Mouse (Mus musculus) stomach, postnatal 0 days (tissue): ENCODE data around the gene Myog. TPM values are rescaled to one million over a fixed set of nuclear protein-coding genes. Genes with fewer than 3 reads are reported as not detected.

Source experiments
- ATAC-seq: fragments of 200-750 bp; cut with Nextera tagmentation; 2 replicates; pipeline ENCODE4 v1.8.0; 2017; ENCODE audit not compliant: low FRiP score, low TSS enrichment
- DNase-seq: peaks from one replicate; pipeline ENCODE4 v3.0.0-alpha.2; 2016; ENCODE audit warnings: low spot score
- H3K27ac ChIP-seq: fragments of 300-500 bp; sonication (generic); replicated peaks from 2 replicates; pipeline ENCODE4 v1.5.1; 2014; ENCODE audit warnings: mild to moderate bottlenecking, control low read depth
- H3K27me3 ChIP-seq: fragments of 300-500 bp; sonication (generic); 2 replicates; pipeline ENCODE4 v1.6.1; 2014; ENCODE audit warnings: low read length; ENCODE audit not compliant: control insufficient read depth, insufficient read depth
- H3K36me3 ChIP-seq: fragments of 300-500 bp; sonication (generic); 2 replicates; pipeline ENCODE4 v1.6.1; 2014; ENCODE audit warnings: low read length, mixed read lengths; ENCODE audit not compliant: control insufficient read depth, insufficient read depth
- H3K4me1 ChIP-seq: fragments of 300-500 bp; sonication (generic); replicated peaks from 2 replicates; pipeline ENCODE4 v1.6.1; 2014; ENCODE audit warnings: antibody characterized with exemption; ENCODE audit not compliant: control insufficient read depth, insufficient read depth
- H3K4me2 ChIP-seq: fragments of 300-500 bp; sonication (generic); replicated peaks from 2 replicates; pipeline ENCODE4 v1.6.1; 2014; ENCODE audit warnings: low read depth, mild to moderate bottlenecking, control low read depth, moderate library complexity
- H3K4me3 ChIP-seq: fragments of 300-500 bp; sonication (generic); 2 replicates; pipeline ENCODE4 v1.5.1; 2014; ENCODE audit warnings: low read depth, low read length, control low read depth
- H3K9ac ChIP-seq: fragments of 300-500 bp; sonication (generic); 2 replicates; pipeline ENCODE4 v1.6.1; 2014; ENCODE audit warnings: mild to moderate bottlenecking, low read length, control low read depth, mixed read lengths
- H3K9me3 ChIP-seq: fragments of 300-500 bp; sonication (generic); 2 replicates; pipeline ENCODE4 v1.6.1; 2016; ENCODE audit warnings: low read length; ENCODE audit not compliant: control insufficient read depth
- CTCF ChIP-seq: IDR thresholded peaks from 2 replicates; pipeline ENCODE4 v1.5.1; 2016; ENCODE audit warnings: antibody characterized with exemption, low read depth, mild to moderate bottlenecking, moderate library complexity
- EP300 ChIP-seq: optimal IDR thresholded peaks from 2 replicates; pipeline ENCODE3; 2016; ENCODE audit warnings: antibody characterized with exemption
- WGBS: fragments of 180-500 bp; shearing (Covaris S2); extraction: QIAGEN DNeasy Blood & Tissue Kit; methylation state at CpG from one replicate; pipeline ENCODE4 v1.1.7; 2014; 5-methylcytosine and 5-hydroxymethylcytosine counted together
- polyA plus RNA-seq: library from polyadenylated mRNA; unstranded; fragments of >200 nt; fragmentation: Nextera tagmentation; extraction: Ambion mirVana; gene quantifications from 2 replicates; pipeline ENCODE4 v1.2.1, GENCODE M21; 2015

Gene Myog
- polyA plus RNA-seq, 1 experiment from 2014 or later = 2.7 TPM

GRCm38 (mm10) chr1:134336958-134337710 lies 47.3 kb downstream of the Myog start:
- DNase-seq = no peak
- no peak overlapping the region for H3K27ac ChIP-seq
- no peak for TF ChIP-seq CTCF
- no peak for TF ChIP-seq EP300
- H3K27me3 ChIP-seq = no peaks in the 10 kb centered on the region
- H3K4me3 ChIP-seq = no peak overlapping the region
- H3K36me3 ChIP-seq = no peaks in the 10 kb centered on the region
- ATAC-seq = no peak
- no peaks in the 10 kb centered on the region for H3K9me3 ChIP-seq
- no peak overlapping the region for H3K9ac ChIP-seq
- no peaks in the 10 kb centered on the region for H3K4me1 ChIP-seq
- 61% methylated on average over 11 of the region's 11 CpGs for WGBS
- no peak overlapping the region for H3K4me2 ChIP-seq

GRCm38 (mm10) chr1:134339162-134339561 lies 49.4 kb downstream of the Myog start:
- ATAC-seq (no peak), DNase-seq (no peak)
- H3K27me3 ChIP-seq = no peaks in the 10 kb centered on the region
- TF ChIP-seq CTCF (no peak), EP300 (no peak)
- H3K4me2 ChIP-seq = no peak overlapping the region
- no peak overlapping the region for H3K27ac ChIP-seq
- no peaks in the 10 kb centered on the region for H3K9me3 ChIP-seq
- no peak overlapping the region for H3K9ac ChIP-seq
- no peaks in the 10 kb centered on the region for H3K36me3 ChIP-seq
- H3K4me3 ChIP-seq = no peak overlapping the region
- no peaks in the 10 kb centered on the region for H3K4me1 ChIP-seq
- 81% methylated on average over 7 of the region's 7 CpGs for WGBS

- Histone ChIP-seq H3K36me3 (no peaks in the 10 kb centered on the region), H3K4me1 (no peaks in the 10 kb centered on the region), H3K27me3 (no peaks in the 10 kb centered on the region), H3K27ac (no peak overlapping the region), H3K4me2 (no peak overlapping the region), H3K9ac (no peak overlapping the region), H3K4me3 (no peak overlapping the region), H3K9me3 (no peaks in the 10 kb centered on the region)
- ATAC-seq (no peak), DNase-seq (no peak)
- 92% methylated on average over 18 of the region's 18 CpGs for WGBS
- TF ChIP-seq CTCF (peak; percentile 48), EP300 (no peak)
Measured at GRCm38 (mm10) chr1:134339757-134340619, 50.2 kb downstream of the Myog start.

- ATAC-seq = no peak
- no peak overlapping the region for H3K27ac ChIP-seq
- TF ChIP-seq CTCF (no peak), EP300 (no peak)
- WGBS = 85% methylated on average over 5 of the region's 5 CpGs
- H3K36me3 ChIP-seq = peaks cover 10% of the 10 kb centered on the region
- no peaks in the 10 kb centered on the region for H3K27me3 ChIP-seq
- no peak overlapping the region for H3K9ac ChIP-seq
- DNase-seq = no peak
- no peak overlapping the region for H3K4me3 ChIP-seq
- H3K4me1 ChIP-seq = no peaks in the 10 kb centered on the region
- no peaks in the 10 kb centered on the region for H3K9me3 ChIP-seq
- no peak overlapping the region for H3K4me2 ChIP-seq
Measured at GRCm38 (mm10) chr1:134341641-134342277, 52.0 kb downstream of the Myog start.

Other genes starting within 250 kb of the Myog start
- gene Btg2, start 210.9 kb upstream of the Myog start, polyA plus RNA-seq = 85.9 and 96.8 TPM in 2 replicates
- gene Chit1, start 178.7 kb upstream of the Myog start, polyA plus RNA-seq = 38.5 and 45.1 TPM in 2 replicates
- 2.8 and 3.1 TPM in 2 replicates for gene Chil1, start 107.8 kb upstream of the Myog start, polyA plus RNA-seq
- gene Mybph, start 96.5 kb upstream of the Myog start, polyA plus RNA-seq = 1.6 and 2.2 TPM in 2 replicates
- 11.2 and 11.4 TPM in 2 replicates for gene Adora1, start 54.6 kb upstream of the Myog start, polyA plus RNA-seq
- gene Ppfia4, start 42.9 kb downstream of the Myog start, polyA plus RNA-seq = 2.8 TPM in 2 replicates
- 64.9 and 65.6 TPM in 2 replicates for gene Tmem183a, start 72.0 kb downstream of the Myog start, polyA plus RNA-seq
- not detected in 2 replicates for gene 4933406M09Rik, start 96.0 kb downstream of the Myog start, polyA plus RNA-seq
- gene Cyb5r1, start 115.6 kb downstream of the Myog start, polyA plus RNA-seq = 14.2 and 14.3 TPM in 2 replicates
- 84.4 and 90.2 TPM in 2 replicates for gene Adipor1, start 125.4 kb downstream of the Myog start, polyA plus RNA-seq
- 10.0 and 10.6 TPM in 2 replicates for gene Klhl12, start 165.5 kb downstream of the Myog start, polyA plus RNA-seq
- gene Rabif, start 204.7 kb downstream of the Myog start, polyA plus RNA-seq = 31.4 and 32.2 TPM in 2 replicates